8 mouse cellular contexts compared by ENCODE assay signal in genomic region chr17:27040304-27041045, GRCm38 (mm10). TPM values are rescaled to one million over a fixed set of nuclear protein-coding genes. Genes with fewer than 3 reads are reported as not detected.
DNase-seq lines count a peak whose midpoint lies in the region; ATAC-seq and TF ChIP-seq lines count a peak whose summit lies in the region.

No protein-coding gene starts in this region.

- intact Hi-C loops in left cerebral cortex, adult 2 months (cut with DNase I), result no loop called here

- H3K9me3 ChIP-seq in hindbrain, embryonic 11.5 days (ENCODE audit: control insufficient read depth, low read length), result no peaks in the 10 kb centered on the region
- no peaks in the 10 kb centered on the region for H3K9me3 ChIP-seq in liver, embryonic 12.5 days (replicated peaks)

- H3K4me1 ChIP-seq in hindbrain, embryonic 11.5 days (replicated peaks; ENCODE audit: control insufficient read depth, insufficient read depth, low read length), result peaks cover 8% of the 10 kb centered on the region
- H3K4me1 ChIP-seq in liver, embryonic 12.5 days, result peaks cover 33% of the 10 kb centered on the region

- peak overlapping the region; percentile 21; the same call in 1 of the 2 replicates for H3K4me2 ChIP-seq in hindbrain, embryonic 11.5 days (replicated peaks; ENCODE audit: low read depth, low read length)
- peak overlapping the region; percentile 20 for H3K4me2 ChIP-seq in liver, embryonic 12.5 days

- H3K36me3 ChIP-seq in hindbrain, embryonic 11.5 days (ENCODE audit: control insufficient read depth, insufficient read depth, low read length), result no peaks in the 10 kb centered on the region
- H3K36me3 ChIP-seq in liver, embryonic 12.5 days, result no peaks in the 10 kb centered on the region

- 13% methylated on average over 18 of the region's 20 CpGs for WGBS in hindbrain, embryonic 11.5 days
- WGBS in liver, embryonic 12.5 days (ENCODE audit: insufficient replicate concordance), result 37% methylated on average over 20 of the region's 20 CpGs

- no peak for TF ChIP-seq CTCF in left cerebral cortex, adult 2 months (IDR thresholded peaks at IDR 0.05)

- H3K9ac ChIP-seq in hindbrain, embryonic 11.5 days (ENCODE audit: low read depth, low read length), result peak overlapping the region; percentile 5; the same call in 1 of the 2 replicates
- H3K9ac ChIP-seq in liver, embryonic 12.5 days, result no peak overlapping the region

- peak; percentile 50 to 54 for DNase-seq in spleen, adult 18-20 months
- DNase-seq in spleen, adult 12 weeks (ENCODE audit: low spot score), result no peak
- DNase-seq in hindbrain, embryonic 11.5 days (ENCODE audit: low spot score), result peak; percentile 66
- DNase-seq in thymus, postnatal 0 days (ENCODE audit: low spot score), result peak; percentile 56
- DNase-seq in frontal cortex, postnatal 14 days (ENCODE audit: low spot score in 2 of 2), result no peak
- DNase-seq in left cerebral cortex, adult 2 months (ENCODE audit: extremely low spot score in 1 of 2, low spot score in 2 of 2), result no peak
- no peak for DNase-seq in adrenal gland, adult 8-10 months

- no peaks in the 10 kb centered on the region for H3K27me3 ChIP-seq in hindbrain, embryonic 11.5 days (ENCODE audit: control insufficient read depth, insufficient read depth, low read length)
- peaks cover 13% of the 10 kb centered on the region for H3K27me3 ChIP-seq in liver, embryonic 12.5 days (replicated peaks)

- no peak overlapping the region for H3K4me3 ChIP-seq in hindbrain, embryonic 11.5 days (ENCODE audit: low read depth, low read length)
- H3K4me3 ChIP-seq in liver, embryonic 12.5 days, result no peak overlapping the region
- H3K4me3 ChIP-seq in left cerebral cortex, adult 2 months, result no peak overlapping the region

- ATAC-seq in hindbrain, embryonic 11.5 days (ENCODE audit: low FRiP score), result 0 out of 2 replicates have a peak, but pooled peaks have one; percentile 27
- ATAC-seq in liver, embryonic 12.5 days, result no peak

- peak overlapping the region; percentile 47; the same call in 1 of the 2 replicates for H3K27ac ChIP-seq in hindbrain, embryonic 11.5 days (ENCODE audit: low read depth, low read length)
- no peak overlapping the region for H3K27ac ChIP-seq in liver, embryonic 12.5 days
- no peak overlapping the region for H3K27ac ChIP-seq in left cerebral cortex, adult 2 months

RNA-seq across cellular contexts. Expression of gene Bak1, which starts 11.7 kb away (rescaled TPM):
- polyA plus RNA-seq in hindbrain, embryonic 11.5 days (2014; fragmentation: Nextera tagmentation; extraction: Ambion mirVana), result 7.4 and 9.5 TPM in 2 replicates
- 2.7 and 3.2 TPM in 2 replicates for polyA plus RNA-seq in liver, embryonic 12.5 days (2016; fragmentation: Nextera tagmentation; extraction: Ambion mirVana)
- polyA plus RNA-seq in thymus, postnatal 0 days (2015; fragmentation: Nextera tagmentation; extraction: Ambion mirVana), result 5.8 and 6.9 TPM in 2 replicates
- total RNA-seq in left cerebral cortex, adult 2 months (2021), result 10 to 100 TPM; 13.0 to 14.0 TPM
- 10 to 100 TPM; 30.6 to 34.9 (median 32.4) TPM for total RNA-seq in adrenal gland, adult 8-10 months (2022)

RNA-seq across cellular contexts. Expression of gene Itpr3, which starts 16.6 kb away (rescaled TPM):
- polyA plus RNA-seq in hindbrain, embryonic 11.5 days (2014; fragmentation: Nextera tagmentation; extraction: Ambion mirVana), result 1.2 and 1.3 TPM in 2 replicates
- 1.2 and 1.3 TPM in 2 replicates for polyA plus RNA-seq in liver, embryonic 12.5 days (2016; fragmentation: Nextera tagmentation; extraction: Ambion mirVana)
- polyA plus RNA-seq in thymus, postnatal 0 days (2015; fragmentation: Nextera tagmentation; extraction: Ambion mirVana), result 4.5 and 4.9 TPM in 2 replicates
- 1 to 10 TPM; 2.2 to 3.3 TPM for total RNA-seq in left cerebral cortex, adult 2 months (2021)
- 10 to 100 TPM in 2 of 4 experiments, 1 to 10 TPM in 2; 7.6 to 16.6 (median 11.2) TPM for total RNA-seq in adrenal gland, adult 8-10 months (2022)

Comparison
In these comparisons a context has a peak if more than half of its experiments do, and no peak if none do; other contexts are left out.
1. DNase-seq: peak in spleen, adult 18-20 months (2 of 2), hindbrain, embryonic 11.5 days (single experiment) and thymus, postnatal 0 days (single experiment); none in spleen, adult 12 weeks (single experiment), frontal cortex, postnatal 14 days (0 of 2), left cerebral cortex, adult 2 months (0 of 2) and adrenal gland, adult 8-10 months (single experiment).